8 mouse cellular contexts compared by ENCODE assay signal in genomic region chr2:73659726-73660565, GRCm38 (mm10).
DNase-seq lines count a peak whose midpoint lies in the region; ATAC-seq and TF ChIP-seq lines count a peak whose summit lies in the region.

No protein-coding gene starts in this region.

- peak overlapping the region; percentile 58 to 63 for H3K4me3 ChIP-seq in MEL (ENCODE audit: control insufficient read depth in 1 of 2, insufficient read depth in 1 of 2, low read depth in 2 of 2, low read length in 2 of 2)
- peak overlapping the region; percentile 7 for H3K4me3 ChIP-seq in forebrain, postnatal 0 days (ENCODE audit: low read depth, low read length)
- H3K4me3 ChIP-seq in hindbrain, embryonic 16.5 days (ENCODE audit: low read length) = peak overlapping the region; percentile 35

- H3K27me3 ChIP-seq in MEL (ENCODE audit: control insufficient read depth in 1 of 2, insufficient read depth in 2 of 2, low read length in 2 of 2) = no peaks in the 10 kb centered on the region
- H3K27me3 ChIP-seq in forebrain, postnatal 0 days (ENCODE audit: insufficient read depth, low read length) = no peaks in the 10 kb centered on the region
- no peaks in the 10 kb centered on the region for H3K27me3 ChIP-seq in hindbrain, embryonic 16.5 days (replicated peaks; ENCODE audit: control insufficient read depth, insufficient read depth, low read length)

- TF ChIP-seq POLR2A in MEL (IDR thresholded peaks at IDR 0.05; ENCODE audit: control insufficient read depth in 1 of 2, insufficient read depth in 1 of 2, low read depth in 1 of 2, low read length in 2 of 2, poor library complexity in 1 of 2) = peak in 1 of 2 experiments; percentile 56; a peak in 2 of 4 replicates

- H3K9me3 ChIP-seq in MEL (replicated peaks; ENCODE audit: insufficient read depth, low read length) = no peaks in the 10 kb centered on the region
- H3K9me3 ChIP-seq in forebrain, postnatal 0 days (ENCODE audit: low read length) = no peaks in the 10 kb centered on the region
- H3K9me3 ChIP-seq in hindbrain, embryonic 16.5 days (ENCODE audit: control insufficient read depth, low read length) = no peaks in the 10 kb centered on the region

- ATAC-seq in forebrain, postnatal 0 days = peak; percentile 96
- ATAC-seq in hindbrain, embryonic 16.5 days = peak; percentile 96
- no peak for ATAC-seq in erythroid progenitor cell, adult 5-6 weeks (replicated peaks; ENCODE audit: low FRiP score, poor library complexity, severe bottlenecking)

- no peak for TF ChIP-seq EP300 in MEL (IDR thresholded peaks at IDR 0.05; ENCODE audit: low read depth in 1 of 2, low read length in 2 of 2)

- no peak for TF ChIP-seq RAD21 in MEL (IDR thresholded peaks at IDR 0.05; ENCODE audit: low read depth, low read length)

- WGBS in forebrain, postnatal 0 days = 33% methylated on average over 18 of the region's 18 CpGs
- 12% methylated on average over 18 of the region's 18 CpGs for WGBS in hindbrain, embryonic 16.5 days

- H3K4me2 ChIP-seq in forebrain, postnatal 0 days (ENCODE audit: low read depth) = peak overlapping the region; percentile 44
- peak overlapping the region; percentile 52 for H3K4me2 ChIP-seq in hindbrain, embryonic 16.5 days (ENCODE audit: low read length)

- DNase-seq in MEL (ENCODE audit: low read depth, low spot score) = peak; percentile 86
- DNase-seq in cerebellum, adult 11 months = peak; percentile 24
- peak; percentile 63 for DNase-seq in forebrain, postnatal 0 days
- DNase-seq in left cerebral cortex, adult 9 months (ENCODE audit: low spot score in 2 of 2) = peak; percentile 85 to 88
- DNase-seq in mesoderm, embryonic 11.5 days (ENCODE audit: low read depth, low spot score) = peak; percentile 66
- DNase-seq in skeletal muscle tissue, adult 2 months (ENCODE audit: low read depth, low spot score) = peak; percentile 13

- peak overlapping the region; percentile 68 for H3K9ac ChIP-seq in MEL (ENCODE audit: control insufficient read depth, low read depth, low read length, poor library complexity, severe bottlenecking)
- peak overlapping the region; percentile 26; the same call in 1 of the 2 replicates for H3K9ac ChIP-seq in forebrain, postnatal 0 days
- peak overlapping the region; percentile 45 for H3K9ac ChIP-seq in hindbrain, embryonic 16.5 days (ENCODE audit: low read depth, low read length)

- H3K36me3 ChIP-seq in MEL (ENCODE audit: control insufficient read depth in 1 of 2, insufficient read depth in 2 of 2, low read length in 2 of 2) = no peaks in the 10 kb centered on the region
- H3K36me3 ChIP-seq in forebrain, postnatal 0 days (ENCODE audit: insufficient read depth) = no peaks in the 10 kb centered on the region
- H3K36me3 ChIP-seq in hindbrain, embryonic 16.5 days (ENCODE audit: control insufficient read depth, insufficient read depth, low read length) = no peaks in the 10 kb centered on the region

- H3K27ac ChIP-seq in MEL (ENCODE audit: control insufficient read depth, low read depth, low read length) = peak overlapping the region; percentile 9; the same call in 1 of the 2 replicates
- peak overlapping the region; percentile 67 for H3K27ac ChIP-seq in forebrain, postnatal 0 days (ENCODE audit: low read depth, low read length)
- peak overlapping the region; percentile 60 for H3K27ac ChIP-seq in hindbrain, embryonic 16.5 days (ENCODE audit: low read depth, low read length)

- H3K4me1 ChIP-seq in MEL (ENCODE audit: control insufficient read depth in 1 of 2, insufficient read depth in 2 of 2, low read length in 2 of 2) = no peaks in the 10 kb centered on the region
- H3K4me1 ChIP-seq in forebrain, postnatal 0 days (ENCODE audit: insufficient read depth) = no peaks in the 10 kb centered on the region
- H3K4me1 ChIP-seq in hindbrain, embryonic 16.5 days (ENCODE audit: control insufficient read depth, insufficient read depth, low read depth, low read length) = peaks cover 22% of the 10 kb centered on the region

- no peak for TF ChIP-seq CTCF in MEL (IDR thresholded peaks at IDR 0.05 in 2 of 3, conservative IDR thresholded peaks at IDR 0.05 in 1 of 3; ENCODE audit: control insufficient read depth in 1 of 3, insufficient read depth in 1 of 3, low read depth in 2 of 3, low read length in 3 of 3, poor library complexity in 1 of 3, severe bottlenecking in 1 of 3)
- no peak for TF ChIP-seq CTCF in forebrain, postnatal 0 days (IDR thresholded peaks at IDR 0.05; ENCODE audit: low read depth)

- no peaks in the 10 kb centered on the region for H3K79me2 ChIP-seq in MEL (ENCODE audit: control insufficient read depth, insufficient read depth, low read length, poor library complexity)

TF ChIP-seq in MEL, 35 proteins besides CTCF, POLR2A, EP300 and RAD21:
- TF ChIP-seq TAL1 (IDR thresholded peaks at IDR 0.05; ENCODE audit: low read length) (no peak), MXI1 (IDR thresholded peaks at IDR 0.05; ENCODE audit: low read depth, low read length) (peak; percentile 35; the same call in 1 of the 2 replicates), NELFE (IDR thresholded peaks at IDR 0.05; ENCODE audit: low read depth, low read length) (peak; percentile 46), ZKSCAN1 (IDR thresholded peaks at IDR 0.05; ENCODE audit: low read depth, low read length) (no peak), CHD1 (IDR thresholded peaks at IDR 0.05; ENCODE audit: low read depth, low read length) (no peak), ZNF384 (IDR thresholded peaks at IDR 0.05; ENCODE audit: low read depth, low read length) (0 out of 2 replicates have a peak, but pooled peaks have one; percentile 21), TBP (IDR thresholded peaks at IDR 0.05; ENCODE audit: low read depth, low read length) (0 out of 2 replicates have a peak, but pooled peaks have one; percentile 23), MAZ (IDR thresholded peaks at IDR 0.05; ENCODE audit: low read depth, low read length) (peak; percentile 40; the same call in 1 of the 2 replicates), TCF12 (IDR thresholded peaks at IDR 0.05; ENCODE audit: low read depth, low read length) (no peak)
TF ChIP-seq in MEL: peak in this region for 5.

Comparison
In these comparisons a context has a peak if more than half of its experiments do, and no peak if none do; other contexts are left out.
1. DNase-seq: peak in every context shown above with its lines; median percentile 86 in left cerebral cortex, adult 9 months; 86 in MEL; 66 in mesoderm, embryonic 11.5 days; 63 in forebrain, postnatal 0 days; 24 in cerebellum, adult 11 months; 13 in skeletal muscle tissue, adult 2 months.
2. H3K27ac ChIP-seq: peak in every context shown above with its lines; median percentile 67 in forebrain, postnatal 0 days; 60 in hindbrain, embryonic 16.5 days; 9 in MEL.
3. H3K4me3 ChIP-seq: peak in every context shown above with its lines; median percentile 60 in MEL; 35 in hindbrain, embryonic 16.5 days; 7 in forebrain, postnatal 0 days.